13 mouse cellular contexts compared by ENCODE assay signal in the genomic region with DNA sequence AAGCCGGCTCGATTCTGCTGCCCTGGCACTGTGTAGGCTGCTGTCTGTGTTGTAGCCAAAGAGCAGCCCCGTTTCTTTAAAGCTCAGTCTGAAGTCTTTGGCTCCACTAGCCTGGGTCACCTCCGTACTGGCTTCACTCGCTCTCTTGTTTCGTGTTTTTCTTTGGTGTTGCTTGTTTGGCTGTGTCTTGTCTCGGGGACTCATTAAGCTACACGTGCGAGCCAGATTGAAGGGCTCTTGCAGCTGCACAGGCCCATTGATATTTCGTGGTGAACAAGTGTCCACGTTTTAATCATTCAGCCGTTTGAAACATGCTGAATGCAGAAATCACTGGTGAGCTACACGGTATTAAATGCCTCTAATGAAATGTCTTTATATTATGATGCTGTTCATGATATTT.
"Had no signal": no experiment of that assay in that cellular context is flagged by ENCODE, and none has a peak within 500 bp of the region (broad histone marks: within the 10 kb centered on the region; RNA-seq: fewer than 3 reads in every experiment).

No protein-coding gene starts in this region.

- DNase-seq: kidney, postnatal 14 days; lung, adult 18-20 months; lung, postnatal 36 days; midbrain, embryonic 14.5 days; right cerebral cortex, adult 18-20 months; right cerebral cortex, postnatal 25 days; thymus, postnatal 4 days had no signal

- H3K4me2 ChIP-seq: limb, embryonic 13.5 days; neural tube, embryonic 15.5 days had no signal

- H3K4me3 ChIP-seq: left cerebral cortex, adult 2 months; limb, embryonic 13.5 days; midbrain, embryonic 10.5 days; myocyte; neural tube, embryonic 15.5 days had no signal

- H3K27me3 ChIP-seq: limb, embryonic 13.5 days; neural tube, embryonic 15.5 days had no signal

- H3K9me3 ChIP-seq: limb, embryonic 13.5 days; midbrain, embryonic 10.5 days; neural tube, embryonic 15.5 days had no signal

- H3K9ac ChIP-seq: limb, embryonic 13.5 days; liver, embryonic 14.5 days; neural tube, embryonic 15.5 days had no signal

- H3K4me1 ChIP-seq: limb, embryonic 13.5 days; midbrain, embryonic 10.5 days; neural tube, embryonic 15.5 days had no signal

- H3K36me3 ChIP-seq: limb, embryonic 13.5 days; midbrain, embryonic 10.5 days; neural tube, embryonic 15.5 days had no signal

- H3K27ac ChIP-seq: left cerebral cortex, adult 2 months; limb, embryonic 13.5 days; liver, embryonic 14.5 days; midbrain, embryonic 10.5 days; neural tube, embryonic 15.5 days had no signal
